Mouse (Mus musculus): ENCODE results near the gene Dync1i2.

The Dync1i2 gene

DNA sequence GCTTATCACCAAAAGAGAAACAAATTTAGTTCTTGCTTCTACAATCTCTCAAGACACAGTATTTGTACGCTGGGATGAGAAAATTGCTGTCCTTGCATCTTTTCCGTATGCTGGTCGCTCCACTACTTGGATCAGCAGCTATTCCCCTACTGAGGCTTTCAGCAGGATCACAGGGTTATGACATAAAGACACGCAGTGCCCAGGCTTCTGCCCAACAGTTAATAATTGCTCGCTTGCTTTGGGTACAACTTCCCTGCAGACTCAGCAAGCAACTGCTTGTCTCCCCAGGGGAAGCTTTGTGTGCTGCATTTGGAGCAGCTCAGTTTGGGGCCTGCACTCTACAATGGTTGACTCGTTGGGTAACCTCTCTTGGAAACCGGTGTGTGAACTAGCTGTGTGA, 64.2 kb downstream of the Dync1i2 start:
- no peak for TF ChIP-seq GATA4 (IDR thresholded peaks at IDR 0.05; ENCODE audit: insufficient replicate concordance, low read length)

DNA sequence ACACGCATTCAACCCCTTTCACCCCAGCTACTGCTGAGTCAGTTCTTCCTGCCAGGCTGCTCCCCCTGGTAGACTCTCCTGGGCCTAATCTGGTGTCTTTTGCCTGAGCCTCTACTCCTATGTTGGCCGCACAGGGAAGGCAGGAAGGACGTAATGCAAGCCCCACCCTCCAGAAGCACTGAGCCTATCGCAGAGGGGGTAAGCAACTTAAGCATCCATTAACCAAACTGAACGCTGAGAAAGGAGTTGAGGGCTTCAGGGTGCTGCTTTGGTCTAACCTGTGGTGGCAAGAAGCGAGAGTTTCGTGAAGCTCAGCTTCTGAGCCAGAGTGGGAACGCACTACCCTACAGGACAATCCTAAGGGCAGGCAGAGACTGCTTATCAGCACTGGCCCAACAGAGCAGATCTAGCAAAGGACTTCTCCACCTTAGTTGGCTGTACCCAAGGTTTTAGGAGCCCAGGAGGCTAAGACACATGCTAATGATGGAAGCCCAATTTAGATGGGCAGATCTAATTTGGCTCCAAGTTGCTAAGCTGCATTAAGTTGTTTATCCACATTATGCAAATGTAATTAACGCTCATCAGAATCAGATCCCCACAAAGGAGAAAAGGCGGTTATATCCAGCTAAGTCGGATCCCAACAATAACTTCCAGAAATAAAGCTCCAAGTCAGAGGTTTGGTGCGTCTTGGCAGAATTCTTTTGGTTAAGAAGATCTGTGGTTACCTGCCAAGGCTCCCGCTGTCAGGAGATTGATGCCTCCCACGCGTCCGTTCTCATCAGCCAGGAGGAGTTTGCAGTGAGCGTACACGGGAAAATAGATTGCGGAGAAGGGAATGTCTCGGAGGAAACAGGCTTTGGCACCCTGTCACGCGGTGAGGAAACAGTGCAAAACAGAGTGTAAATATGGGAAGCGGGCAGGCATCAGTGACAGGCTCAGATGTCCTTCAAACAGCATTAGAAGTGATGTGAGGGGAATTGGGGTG, 67.6 kb downstream of the Dync1i2 start:
- TF ChIP-seq GATA4 (IDR thresholded peaks at IDR 0.05; ENCODE audit: insufficient replicate concordance, low read length): no peak

DNA sequence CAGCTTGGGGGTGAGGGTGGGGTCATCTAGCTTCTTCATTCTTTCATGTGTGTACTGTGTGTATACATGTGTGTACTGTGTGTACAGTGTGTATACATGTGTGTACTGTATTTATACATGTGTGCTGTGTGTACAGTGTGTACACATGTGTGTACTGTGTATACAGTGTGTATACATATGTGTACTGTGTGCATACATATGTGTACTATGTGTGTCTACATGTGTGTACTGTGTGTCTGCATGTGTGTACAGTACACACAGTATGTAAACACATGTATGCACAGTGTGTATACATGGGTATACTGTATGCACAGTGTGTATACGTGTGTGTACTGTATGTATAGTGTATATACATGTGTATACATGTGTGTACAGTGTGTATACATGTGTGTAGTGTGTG, 70.5 kb downstream of the Dync1i2 start:
- TF ChIP-seq GATA4 (IDR thresholded peaks at IDR 0.05; ENCODE audit: insufficient replicate concordance, low read length): no peak

DNA sequence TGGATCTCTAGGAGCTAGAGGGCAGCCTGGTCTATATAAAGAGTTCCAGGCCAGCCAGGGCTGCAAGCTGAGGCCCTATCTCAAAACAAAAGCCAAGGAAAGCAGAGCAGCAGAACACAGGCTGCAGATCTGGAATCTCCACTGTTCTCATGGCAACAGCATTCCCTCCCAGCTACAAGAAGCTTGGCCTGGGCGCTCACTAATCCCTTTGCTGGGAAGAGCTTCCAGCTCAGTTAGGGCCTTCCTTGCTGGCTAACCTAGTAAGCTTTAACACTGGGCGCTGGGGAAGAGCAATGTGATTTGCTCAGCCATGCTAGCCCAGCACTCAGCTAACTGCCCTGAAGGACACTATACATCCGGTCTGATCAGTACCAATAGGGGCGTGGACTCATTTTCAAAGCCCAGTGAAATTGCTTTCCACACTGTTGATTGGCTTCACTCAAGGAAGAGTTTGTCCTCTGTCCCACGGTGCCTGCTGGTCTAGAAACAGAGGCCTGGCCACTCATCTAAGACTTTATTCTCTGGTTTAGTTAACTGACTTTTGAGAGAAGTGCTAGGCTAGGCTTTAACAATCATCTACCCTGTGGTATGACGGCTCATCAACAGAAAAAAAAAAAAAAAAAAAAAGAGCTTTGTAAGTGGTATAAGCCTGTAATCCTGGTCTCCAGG, 78.7 kb downstream of the Dync1i2 start:
- TF ChIP-seq GATA4 (IDR thresholded peaks at IDR 0.05; ENCODE audit: insufficient replicate concordance, low read length): no peak

DNA sequence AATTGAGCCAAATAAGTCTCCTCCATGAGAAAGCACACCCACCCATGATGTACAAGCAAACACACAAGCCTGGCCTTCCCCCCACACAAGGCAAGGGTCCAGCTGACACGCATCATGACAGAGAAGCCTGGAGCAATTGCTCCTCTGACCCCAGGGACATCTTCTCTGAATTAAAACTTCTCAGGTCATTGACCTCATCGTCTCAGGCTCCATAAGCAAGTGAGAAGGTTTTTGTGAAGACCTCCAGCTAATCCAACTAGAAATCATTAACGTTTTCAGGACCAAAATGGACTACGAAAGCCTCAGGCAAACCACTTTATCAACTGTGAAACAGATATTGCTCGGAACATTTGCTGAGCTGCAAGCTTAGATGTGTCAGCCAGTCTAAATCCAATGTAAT, 80.1 kb downstream of the Dync1i2 start:
- TF ChIP-seq GATA4 (IDR thresholded peaks at IDR 0.05; ENCODE audit: insufficient replicate concordance, low read length): no peak

GRCm38 (mm10) chr2:71293983-71294382, 82.5 kb downstream of the Dync1i2 start:
- no peak for TF ChIP-seq GATA4 (IDR thresholded peaks at IDR 0.05; ENCODE audit: insufficient replicate concordance, low read length)

- TF ChIP-seq GATA4 (IDR thresholded peaks at IDR 0.05; ENCODE audit: insufficient replicate concordance, low read length): no peak
Observed at GRCm38 (mm10) chr2:71294489-71294888, 83.0 kb downstream of the Dync1i2 start.

DNA sequence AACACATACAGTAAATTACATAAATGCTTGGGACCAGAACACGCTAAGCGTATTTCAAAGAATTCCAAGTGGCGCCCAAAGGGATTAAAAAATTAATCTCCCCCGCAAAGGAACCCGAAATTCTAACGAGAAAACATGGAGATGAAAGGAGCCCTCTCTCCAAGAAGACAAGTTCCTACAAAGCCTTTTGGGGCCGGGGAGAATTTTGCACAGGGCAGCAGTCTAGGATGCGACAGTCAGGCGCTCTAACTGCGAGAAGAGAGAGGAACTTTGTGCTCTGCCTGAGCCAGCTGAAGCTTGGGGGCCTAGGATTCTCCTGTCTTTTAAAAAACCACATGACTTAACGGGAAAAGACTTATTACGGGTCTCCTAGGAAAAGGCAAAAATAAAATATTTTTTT, 84.3 kb downstream of the Dync1i2 start:
- TF ChIP-seq GATA4 (IDR thresholded peaks at IDR 0.05; ENCODE audit: insufficient replicate concordance, low read length): no peak

DNA sequence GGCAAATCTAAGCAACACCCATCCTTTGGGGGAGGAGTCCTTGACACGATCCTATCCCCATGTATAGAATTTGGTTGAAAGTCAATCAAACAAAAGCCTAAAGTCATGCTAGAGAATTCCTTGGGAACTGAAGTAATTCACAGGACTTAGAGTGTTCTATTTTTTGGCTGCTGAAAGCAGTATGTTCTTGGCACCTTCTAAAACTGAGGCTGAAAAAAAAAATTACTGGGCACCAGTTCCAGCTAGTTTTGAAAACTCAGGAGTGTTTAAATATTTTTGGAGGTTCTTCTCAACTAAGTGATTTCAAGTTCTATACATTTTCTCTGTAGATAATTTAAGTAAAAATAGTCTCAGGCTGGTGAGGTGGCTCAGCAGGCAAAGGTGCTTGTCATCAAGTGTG, 86.0 kb downstream of the Dync1i2 start:
- TF ChIP-seq GATA4 (IDR thresholded peaks at IDR 0.05; ENCODE audit: insufficient replicate concordance, low read length): no peak

DNA sequence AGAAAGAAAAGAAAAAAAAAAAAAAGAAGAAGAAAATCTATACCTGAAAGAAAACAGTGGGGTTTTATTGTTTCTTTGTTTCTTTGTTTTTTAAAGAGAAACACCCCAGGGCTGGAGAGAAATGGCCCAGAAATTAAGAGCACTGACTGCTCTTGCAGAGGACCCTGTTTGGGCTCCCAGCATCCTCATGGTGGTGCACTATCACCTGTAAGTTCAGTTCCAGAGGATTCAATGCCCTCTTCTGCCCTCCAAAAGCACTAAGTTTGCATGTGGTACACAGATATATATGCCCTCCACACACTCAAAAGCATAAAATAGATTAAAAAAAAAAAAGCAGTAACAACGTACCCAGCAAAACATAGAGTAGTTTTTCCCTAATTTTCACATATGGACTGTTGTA, 87.2 kb downstream of the Dync1i2 start:
- no peak for TF ChIP-seq GATA4 (IDR thresholded peaks at IDR 0.05; ENCODE audit: insufficient replicate concordance, low read length)

DNA sequence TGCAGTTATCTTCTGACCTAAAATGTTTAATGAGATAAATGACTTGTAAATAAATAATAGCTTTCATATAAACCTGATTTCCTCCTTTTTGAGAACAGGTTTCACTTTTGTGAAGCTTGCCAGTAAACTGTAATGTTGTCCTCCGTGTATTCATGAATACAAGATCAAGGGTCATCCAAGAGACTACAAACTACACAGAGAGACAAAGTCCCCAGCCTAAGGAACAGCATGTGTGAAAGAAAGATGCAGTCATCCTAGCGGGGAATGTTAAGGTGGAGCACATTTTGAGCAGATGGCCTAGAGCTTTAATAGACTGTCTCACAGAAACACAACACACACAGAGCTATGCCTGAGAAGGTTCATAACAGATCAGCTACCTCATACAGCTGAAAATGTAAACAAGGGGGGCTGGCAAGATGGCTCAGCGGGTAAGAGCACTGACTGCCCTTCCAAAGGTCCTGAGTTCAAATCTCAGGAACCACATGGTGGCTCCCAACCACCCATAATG, 90.7 kb downstream of the Dync1i2 start:
- TF ChIP-seq GATA4 (IDR thresholded peaks at IDR 0.05; ENCODE audit: insufficient replicate concordance, low read length): no peak

- no peak for TF ChIP-seq GATA4 (IDR thresholded peaks at IDR 0.05; ENCODE audit: insufficient replicate concordance, low read length)
Observed at GRCm38 (mm10) chr2:71303221-71303620, 91.7 kb downstream of the Dync1i2 start.

DNA sequence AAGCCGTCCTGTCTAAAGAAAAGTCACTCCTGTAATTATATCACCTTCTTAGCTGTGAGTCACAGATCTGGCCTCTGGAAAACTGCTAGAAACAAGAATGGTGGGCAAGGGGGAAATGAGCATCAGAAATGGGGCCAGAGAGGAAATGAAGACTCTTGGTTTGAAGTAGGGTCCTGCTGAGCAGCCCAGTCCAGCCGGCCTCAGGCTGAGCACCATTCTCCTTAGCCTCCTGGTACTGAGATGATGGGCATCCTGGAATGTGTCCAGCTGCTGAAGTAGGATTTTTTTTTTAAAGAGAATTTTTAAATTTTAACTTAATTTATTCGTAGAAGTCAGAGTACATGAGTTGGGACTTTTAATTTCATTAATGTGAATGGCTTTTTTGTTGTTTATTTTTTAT, 93.3 kb downstream of the Dync1i2 start:
- no peak for TF ChIP-seq GATA4 (IDR thresholded peaks at IDR 0.05; ENCODE audit: insufficient replicate concordance, low read length)

- no peak for TF ChIP-seq GATA4 (IDR thresholded peaks at IDR 0.05; ENCODE audit: insufficient replicate concordance, low read length)
Observed at GRCm38 (mm10) chr2:71306357-71306756, 94.9 kb downstream of the Dync1i2 start.

DNA sequence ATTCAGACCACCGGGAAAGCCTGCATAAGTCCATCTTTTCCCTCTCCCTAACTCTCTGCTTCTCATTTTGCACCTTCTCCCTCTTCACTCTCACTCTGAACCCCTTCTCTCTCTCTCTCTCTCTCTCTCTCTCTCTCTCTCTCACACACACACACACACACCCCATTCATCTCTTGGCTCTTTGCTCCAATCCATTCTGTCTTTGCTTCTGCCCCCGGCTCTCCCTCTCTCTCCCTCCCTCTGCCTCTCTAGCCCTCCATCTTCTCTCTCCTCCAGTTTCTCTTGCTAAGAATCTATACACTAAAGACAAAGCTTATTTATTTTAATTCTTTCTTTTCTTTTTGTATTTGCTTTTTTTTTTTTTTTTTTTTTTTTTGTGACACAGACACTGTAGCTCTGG, 98.2 kb downstream of the Dync1i2 start:
- no peak for TF ChIP-seq GATA4 (IDR thresholded peaks at IDR 0.05; ENCODE audit: insufficient replicate concordance, low read length)

DNA sequence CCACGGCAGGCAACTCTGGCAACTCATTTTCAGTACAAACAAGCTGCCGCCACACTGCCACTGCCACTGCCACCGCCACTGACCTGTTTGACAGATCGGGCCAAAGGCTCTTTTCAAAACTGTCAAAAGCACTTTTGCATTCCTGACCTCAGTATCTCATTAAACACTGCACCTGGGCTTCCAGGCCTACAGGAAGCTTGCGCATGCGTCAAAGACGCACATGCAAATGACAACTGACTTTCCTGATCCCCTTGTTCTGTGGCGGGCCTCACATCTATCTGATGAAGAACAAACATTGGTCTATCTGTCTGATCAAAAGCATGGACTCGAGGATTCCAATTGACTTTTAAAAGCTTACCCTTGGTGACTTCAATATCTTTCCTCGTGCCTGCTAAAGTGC, 100.6 kb downstream of the Dync1i2 start:
- no peak for TF ChIP-seq GATA4 (IDR thresholded peaks at IDR 0.05; ENCODE audit: insufficient replicate concordance, low read length)

Data from liver, adult (tissue).